Mouse (Mus musculus): ENCODE data around the gene H1f0. TPM values are rescaled to one million over a fixed set of nuclear protein-coding genes. Genes with fewer than 3 reads are reported as not detected.
A peak's percentile ranks its signal among the peaks of the same experiment; 100 is the strongest.

H1f0 gene
- total and polyA plus RNA-seq, 3 experiments: 33.5 to 213 (median 46.8) TPM

GRCm38 (mm10) chr15:79074446-79074845 is 46.2 kb downstream of the H1f0 start:
- TF ChIP-seq ZNF384 (IDR thresholded peaks at IDR 0.05; ENCODE audit: low read depth, low read length): peak; percentile 74
- no peak for TF ChIP-seq GATA1 (IDR thresholded peaks at IDR 0.05; ENCODE audit: low read depth, low read length)
- DNase-seq (ENCODE audit: low read depth, low spot score): no peak
- peak overlapping the region; percentile 86 for H3K9ac ChIP-seq (ENCODE audit: control insufficient read depth, low read depth, low read length, poor library complexity, severe bottlenecking)
- H3K36me3 ChIP-seq (ENCODE audit: control insufficient read depth in 1 of 2, insufficient read depth in 2 of 2, low read length in 2 of 2): peaks cover 8 to 14% of the 10 kb centered on the region in 2 experiments
- H3K79me2 ChIP-seq (ENCODE audit: control insufficient read depth, insufficient read depth, low read length, poor library complexity): peaks cover 29% of the 10 kb centered on the region
- H3K4me3 ChIP-seq (ENCODE audit: control insufficient read depth in 1 of 2, insufficient read depth in 1 of 2, low read depth in 2 of 2, low read length in 2 of 2): peak overlapping the region; percentile 83 to 89
- H3K27ac ChIP-seq (ENCODE audit: control insufficient read depth, low read depth, low read length): peak overlapping the region; percentile 95
- H3K27me3 ChIP-seq (ENCODE audit: control insufficient read depth in 1 of 2, insufficient read depth in 2 of 2, low read length in 2 of 2): no peaks in the 10 kb centered on the region
- no peaks in the 10 kb centered on the region for H3K9me3 ChIP-seq (replicated peaks; ENCODE audit: insufficient read depth, low read length)
- peaks cover 0 to 22% of the 10 kb centered on the region in 2 experiments; a peak in 2 of 4 replicates for H3K4me1 ChIP-seq (ENCODE audit: control insufficient read depth in 1 of 2, insufficient read depth in 2 of 2, low read length in 2 of 2)

GRCm38 (mm10) chr15:79074913-79075532 is 46.8 kb downstream of the H1f0 start, which contains the start of gene Eif3l:
TSS of gene Eif3l (plus strand) at chr15:79075179.
- Histone ChIP-seq H3K9ac (ENCODE audit: control insufficient read depth, low read depth, low read length, poor library complexity, severe bottlenecking) (peak within 1 kb of the TSS; percentile 98), H3K79me2 (ENCODE audit: control insufficient read depth, insufficient read depth, low read length, poor library complexity) (peaks cover 29% of the 10 kb centered on the region), H3K27ac (ENCODE audit: control insufficient read depth, low read depth, low read length) (peak within 1 kb of the TSS; percentile 95), H3K27me3 (ENCODE audit: control insufficient read depth in 1 of 2, insufficient read depth in 2 of 2, low read length in 2 of 2) (no peaks in the 10 kb centered on the region), H3K4me3 (ENCODE audit: control insufficient read depth in 1 of 2, insufficient read depth in 1 of 2, low read depth in 2 of 2, low read length in 2 of 2) (peak within 1 kb of the TSS; percentile 83 to 89), H3K9me3 (replicated peaks; ENCODE audit: insufficient read depth, low read length) (no peaks in the 10 kb centered on the region), H3K4me1 (ENCODE audit: control insufficient read depth in 1 of 2, insufficient read depth in 2 of 2, low read length in 2 of 2) (peaks cover 0 to 18% of the 10 kb centered on the region in 2 experiments; a peak in 2 of 4 replicates), H3K36me3 (ENCODE audit: control insufficient read depth in 1 of 2, insufficient read depth in 2 of 2, low read length in 2 of 2) (peaks cover 13 to 14% of the 10 kb centered on the region in 2 experiments)
- DNase-seq (ENCODE audit: low read depth, low spot score): peak; percentile 93
- TF ChIP-seq MAZ (IDR thresholded peaks at IDR 0.05; ENCODE audit: low read depth, low read length) (peak; percentile 66; the same call in 1 of the 2 replicates), CHD1 (IDR thresholded peaks at IDR 0.05; ENCODE audit: low read depth, low read length) (no peak), TCF12 (IDR thresholded peaks at IDR 0.05; ENCODE audit: low read depth, low read length) (peak; percentile 71), USF2 (IDR thresholded peaks at IDR 0.05; ENCODE audit: borderline replicate concordance in 1 of 2, insufficient read depth in 1 of 2, low read depth in 1 of 2, low read length in 2 of 2) (no peak), ZKSCAN1 (IDR thresholded peaks at IDR 0.05; ENCODE audit: low read depth, low read length) (no peak), POLR2A (IDR thresholded peaks at IDR 0.05; ENCODE audit: control insufficient read depth in 1 of 2, insufficient read depth in 1 of 2, low read depth in 1 of 2, low read length in 2 of 2, poor library complexity in 1 of 2) (peak; percentile 61 to 94; a peak in 3 of 4 replicates), MYB (IDR thresholded peaks at IDR 0.05; ENCODE audit: low read depth, low read length) (no peak), NELFE (IDR thresholded peaks at IDR 0.05; ENCODE audit: low read depth, low read length) (peak; percentile 84), MAFK (IDR thresholded peaks at IDR 0.05; ENCODE audit: borderline replicate concordance, low read depth, low read length) (no peak), ZNF384 (IDR thresholded peaks at IDR 0.05; ENCODE audit: low read depth, low read length) (no peak), POLR2AphosphoS2 (IDR thresholded peaks at IDR 0.05; ENCODE audit: low read length) (peak; percentile 81; the same call in 1 of the 2 replicates), ZC3H11A (IDR thresholded peaks at IDR 0.05; ENCODE audit: low read depth, low read length) (no peak), GABPA (IDR thresholded peaks at IDR 0.05; ENCODE audit: low read depth, low read length) (no peak), GATA1 (IDR thresholded peaks at IDR 0.05; ENCODE audit: low read depth, low read length) (0 out of 2 replicates have a peak, but pooled peaks have one; percentile 20), SMC3 (IDR thresholded peaks at IDR 0.05; ENCODE audit: low read depth, low read length) (no peak), MXI1 (IDR thresholded peaks at IDR 0.05; ENCODE audit: low read depth, low read length) (peak; percentile 92), MEF2A (IDR thresholded peaks at IDR 0.05; ENCODE audit: extremely low read depth, insufficient replicate concordance, low read depth, low read length, poor library complexity, severe bottlenecking) (no peak), MYC (IDR thresholded peaks at IDR 0.05; ENCODE audit: low read depth, low read length) (peak; percentile 65; the same call in 1 of the 2 replicates), ELF1 (IDR thresholded peaks at IDR 0.05; ENCODE audit: low read depth, low read length) (peak; percentile 93), TBP (IDR thresholded peaks at IDR 0.05; ENCODE audit: low read depth, low read length) (peak; percentile 86), EP300 (IDR thresholded peaks at IDR 0.05; ENCODE audit: low read depth in 1 of 2, low read length in 2 of 2) (peak in 1 of 2 experiments; percentile 45; a peak in 2 of 4 replicates), RAD21 (IDR thresholded peaks at IDR 0.05; ENCODE audit: low read depth, low read length) (no peak), ZMIZ1 (IDR thresholded peaks at IDR 0.05; ENCODE audit: low read depth, low read length) (no peak; the same call in 1 of the 2 replicates), TAL1 (IDR thresholded peaks at IDR 0.05; ENCODE audit: low read length) (no peak), NRF1 (IDR thresholded peaks at IDR 0.05; ENCODE audit: insufficient read depth, low read depth, low read length, poor library complexity, severe bottlenecking) (peak; percentile 66), ETS1 (IDR thresholded peaks at IDR 0.05; ENCODE audit: low read depth, low read length) (peak; percentile 60), BHLHE40 (IDR thresholded peaks at IDR 0.05; ENCODE audit: borderline replicate concordance, low read depth, low read length) (no peak), RCOR1 (IDR thresholded peaks at IDR 0.05; ENCODE audit: low read depth, low read length) (peak; percentile 76), UBTF (IDR thresholded peaks at IDR 0.05; ENCODE audit: borderline replicate concordance, insufficient read depth, low read depth, low read length) (no peak)

All from MEL (cell line).